Mouse (Mus musculus): ENCODE data around the gene Ncf2. TPM values are rescaled to one million over a fixed set of nuclear protein-coding genes. Genes with fewer than 3 reads are reported as not detected.

The Ncf2 gene
- total and polyA plus RNA-seq, 2 experiments from 2014 or later: 1.8 to 3.7 TPM

DNA sequence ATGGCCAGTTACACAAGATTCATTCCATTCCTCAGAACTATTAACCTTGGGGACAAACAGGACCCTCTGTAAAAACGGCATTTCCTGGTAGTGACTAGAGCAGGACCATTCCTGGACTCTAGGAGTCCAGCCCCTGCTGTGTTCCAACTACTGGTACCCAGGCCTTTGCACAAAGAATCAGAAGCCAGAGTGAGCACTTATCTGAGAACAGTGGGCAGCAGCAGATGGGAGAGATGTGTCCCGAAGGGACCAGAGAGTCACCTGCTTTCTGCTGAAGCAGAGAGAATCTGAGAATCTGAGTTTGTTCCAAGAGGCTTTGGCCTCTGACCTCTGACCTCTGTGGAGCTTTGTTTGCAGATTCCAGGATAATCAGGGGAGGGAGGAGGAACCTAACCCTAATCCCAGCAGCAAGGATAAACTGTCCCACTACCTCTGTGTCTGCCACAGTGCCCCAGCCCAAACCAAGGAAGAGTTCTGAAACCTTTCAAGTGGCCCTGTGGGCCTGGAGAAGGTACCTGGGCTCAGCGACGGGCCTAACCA is 11.8 kb upstream of the Ncf2 start:
- no peaks in the 10 kb centered on the region for H3K27me3 ChIP-seq (ENCODE audit: insufficient read depth, low read length)
- no peak for TF ChIP-seq CTCF (IDR thresholded peaks at IDR 0.05; ENCODE audit: low read depth)
- ATAC-seq (no peak), DNase-seq (ENCODE audit: low spot score) (no peak)
- H3K36me3 ChIP-seq (ENCODE audit: insufficient read depth, low read length): no peaks in the 10 kb centered on the region
- WGBS: 50% methylated on average over 4 of the region's 4 CpGs
- no peaks in the 10 kb centered on the region for H3K4me1 ChIP-seq (ENCODE audit: insufficient read depth, low read length)
- H3K4me3 ChIP-seq (ENCODE audit: low read length): no peak overlapping the region
- no peak overlapping the region for H3K27ac ChIP-seq
- no peaks in the 10 kb centered on the region for H3K9me3 ChIP-seq (ENCODE audit: low read length)
- no peak overlapping the region for H3K4me2 ChIP-seq (ENCODE audit: low read depth, low read length)
- no peak overlapping the region for H3K9ac ChIP-seq (replicated peaks; ENCODE audit: low read length)

DNA sequence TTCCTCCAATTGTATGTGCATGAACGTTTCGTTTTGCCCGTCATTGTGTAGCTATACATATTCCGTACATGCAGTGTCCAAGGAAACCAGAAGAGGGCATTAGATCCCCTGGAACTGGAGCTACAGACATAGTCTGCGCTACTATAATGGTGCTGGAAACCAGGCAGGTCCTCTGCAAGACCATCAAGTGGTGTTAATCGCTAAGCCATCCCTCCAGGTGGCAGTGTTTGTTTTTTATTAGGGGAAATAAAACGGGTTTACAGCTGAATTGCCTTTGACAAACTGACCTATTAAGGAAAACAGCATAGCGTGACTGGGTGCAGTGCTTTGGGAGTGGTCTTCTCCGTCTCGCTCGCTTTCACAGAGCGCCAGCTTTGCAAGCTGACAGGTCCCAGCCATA is 9.7 kb upstream of the Ncf2 start:
- no peak overlapping the region for H3K4me2 ChIP-seq (ENCODE audit: low read depth, low read length)
- H3K4me3 ChIP-seq (ENCODE audit: low read length): no peak overlapping the region
- peak; percentile 67 for TF ChIP-seq CTCF (IDR thresholded peaks at IDR 0.05; ENCODE audit: low read depth)
- no peaks in the 10 kb centered on the region for H3K27me3 ChIP-seq (ENCODE audit: insufficient read depth, low read length)
- no peaks in the 10 kb centered on the region for H3K36me3 ChIP-seq (ENCODE audit: insufficient read depth, low read length)
- ATAC-seq (peak; percentile 68), DNase-seq (ENCODE audit: low spot score) (peak; percentile 68)
- no peaks in the 10 kb centered on the region for H3K4me1 ChIP-seq (ENCODE audit: insufficient read depth, low read length)
- H3K27ac ChIP-seq: no peak overlapping the region
- no peaks in the 10 kb centered on the region for H3K9me3 ChIP-seq (ENCODE audit: low read length)
- 28% methylated on average over 12 of the region's 12 CpGs for WGBS
- no peak overlapping the region for H3K9ac ChIP-seq (replicated peaks; ENCODE audit: low read length)

DNA sequence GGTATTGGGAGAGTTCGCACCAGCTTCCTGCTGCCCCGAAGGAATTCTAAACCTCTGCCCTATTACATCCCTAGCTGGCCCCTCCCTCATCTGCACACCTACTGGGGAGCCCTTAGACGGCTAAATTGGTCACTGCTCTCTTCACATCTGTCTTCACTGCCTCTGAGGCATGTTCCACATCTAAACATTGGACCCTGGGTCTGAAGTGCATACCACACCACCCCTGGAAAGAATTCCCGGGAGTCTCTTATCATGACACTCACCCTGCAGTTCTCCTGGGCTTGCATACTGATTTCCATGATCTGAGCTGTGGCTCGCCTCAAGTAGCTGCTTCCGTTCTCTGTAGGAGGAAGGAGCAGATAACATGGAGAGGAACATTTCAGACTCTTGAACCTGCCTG is 9.2 kb upstream of the Ncf2 start:
- no peak for DNase-seq (ENCODE audit: low spot score)
- Histone ChIP-seq H3K36me3 (ENCODE audit: insufficient read depth, low read length) (no peaks in the 10 kb centered on the region), H3K27ac (no peak overlapping the region), H3K9ac (replicated peaks; ENCODE audit: low read length) (no peak overlapping the region), H3K4me1 (ENCODE audit: insufficient read depth, low read length) (no peaks in the 10 kb centered on the region), H3K4me2 (ENCODE audit: low read depth, low read length) (no peak overlapping the region), H3K4me3 (ENCODE audit: low read length) (no peak overlapping the region), H3K27me3 (ENCODE audit: insufficient read depth, low read length) (no peaks in the 10 kb centered on the region), H3K9me3 (ENCODE audit: low read length) (no peaks in the 10 kb centered on the region)
- WGBS: 25% methylated on average over 6 of the region's 6 CpGs
- no peak for TF ChIP-seq CTCF (IDR thresholded peaks at IDR 0.05; ENCODE audit: low read depth)
- no peak for ATAC-seq

DNA sequence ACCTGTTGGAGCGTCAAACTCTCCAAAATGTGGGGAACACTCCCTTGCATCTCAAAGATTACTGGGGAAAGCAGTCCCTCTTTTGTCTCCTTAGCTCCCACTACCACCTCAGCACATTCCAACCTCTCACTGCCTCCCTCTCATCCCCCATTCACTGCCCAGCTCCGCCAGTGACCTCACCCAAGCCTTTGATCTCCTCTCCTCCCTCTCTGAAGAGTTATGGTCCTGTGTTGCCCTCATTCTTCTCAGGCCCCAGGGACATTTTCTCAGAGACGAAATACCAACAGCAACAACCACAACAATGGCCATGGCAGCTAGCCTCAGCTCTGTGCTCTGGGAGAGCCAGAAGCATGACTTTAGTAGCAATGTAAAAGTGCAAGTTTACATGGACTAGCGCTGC is 8.7 kb upstream of the Ncf2 start:
- H3K4me3 ChIP-seq (ENCODE audit: low read length): no peak overlapping the region
- no peak overlapping the region for H3K4me2 ChIP-seq (ENCODE audit: low read depth, low read length)
- ATAC-seq (no peak), DNase-seq (ENCODE audit: low spot score) (no peak)
- TF ChIP-seq CTCF (IDR thresholded peaks at IDR 0.05; ENCODE audit: low read depth): no peak
- 40% methylated on average over 4 of the region's 4 CpGs for WGBS
- H3K36me3 ChIP-seq (ENCODE audit: insufficient read depth, low read length): no peaks in the 10 kb centered on the region
- H3K4me1 ChIP-seq (ENCODE audit: insufficient read depth, low read length): no peaks in the 10 kb centered on the region
- no peaks in the 10 kb centered on the region for H3K9me3 ChIP-seq (ENCODE audit: low read length)
- H3K27ac ChIP-seq: no peak overlapping the region
- H3K9ac ChIP-seq (replicated peaks; ENCODE audit: low read length): no peak overlapping the region
- no peaks in the 10 kb centered on the region for H3K27me3 ChIP-seq (ENCODE audit: insufficient read depth, low read length)

DNA sequence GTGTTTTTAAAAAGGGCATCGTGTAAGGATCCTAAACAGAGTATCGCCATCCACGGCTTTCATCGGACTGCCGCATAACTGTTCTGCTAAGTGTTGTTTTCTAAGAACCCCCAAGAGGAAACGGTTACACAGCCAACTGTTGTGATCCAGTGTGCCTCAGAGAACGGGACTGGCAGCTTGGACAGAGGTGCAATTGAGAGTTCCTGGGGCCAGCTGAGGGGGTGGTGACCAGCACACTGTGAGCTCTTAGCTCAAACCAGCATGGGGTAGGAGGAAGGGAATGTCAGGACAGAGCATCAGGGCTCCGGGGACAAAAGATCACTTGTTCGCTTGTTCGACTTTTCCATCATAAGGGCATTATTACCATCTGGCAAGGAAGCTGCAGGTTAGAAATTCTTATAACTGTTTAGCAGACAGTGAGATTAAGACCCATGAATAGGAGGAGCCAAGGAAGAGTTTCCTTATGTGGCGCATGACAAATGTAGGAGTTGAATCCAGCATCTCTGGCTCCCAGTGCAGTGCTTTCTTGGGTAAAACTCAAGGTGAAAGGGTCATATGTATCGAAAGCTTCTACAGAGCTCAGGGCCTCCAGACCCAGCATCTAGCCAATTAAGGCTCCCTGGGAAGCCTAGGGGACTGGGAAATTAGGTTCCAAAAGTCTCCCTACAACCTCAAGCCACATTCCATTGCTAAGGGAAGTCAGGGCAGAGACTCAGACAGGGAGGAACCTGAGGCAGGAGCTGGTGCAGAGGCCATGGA is 7.1 kb upstream of the Ncf2 start:
- ATAC-seq: peak; percentile 83
- H3K4me1 ChIP-seq (ENCODE audit: insufficient read depth, low read length): no peaks in the 10 kb centered on the region
- H3K4me2 ChIP-seq (ENCODE audit: low read depth, low read length): no peak overlapping the region
- H3K27me3 ChIP-seq (ENCODE audit: insufficient read depth, low read length): no peaks in the 10 kb centered on the region
- H3K27ac ChIP-seq: peak overlapping the region; percentile 38; the same call in 1 of the 2 replicates
- DNase-seq (ENCODE audit: low spot score): peak; percentile 59
- no peaks in the 10 kb centered on the region for H3K9me3 ChIP-seq (ENCODE audit: low read length)
- H3K4me3 ChIP-seq (ENCODE audit: low read length): no peak overlapping the region
- TF ChIP-seq CTCF (IDR thresholded peaks at IDR 0.05; ENCODE audit: low read depth): no peak
- no peaks in the 10 kb centered on the region for H3K36me3 ChIP-seq (ENCODE audit: insufficient read depth, low read length)
- no peak overlapping the region for H3K9ac ChIP-seq (replicated peaks; ENCODE audit: low read length)
- WGBS: 15% methylated on average over 12 of the region's 12 CpGs

DNA sequence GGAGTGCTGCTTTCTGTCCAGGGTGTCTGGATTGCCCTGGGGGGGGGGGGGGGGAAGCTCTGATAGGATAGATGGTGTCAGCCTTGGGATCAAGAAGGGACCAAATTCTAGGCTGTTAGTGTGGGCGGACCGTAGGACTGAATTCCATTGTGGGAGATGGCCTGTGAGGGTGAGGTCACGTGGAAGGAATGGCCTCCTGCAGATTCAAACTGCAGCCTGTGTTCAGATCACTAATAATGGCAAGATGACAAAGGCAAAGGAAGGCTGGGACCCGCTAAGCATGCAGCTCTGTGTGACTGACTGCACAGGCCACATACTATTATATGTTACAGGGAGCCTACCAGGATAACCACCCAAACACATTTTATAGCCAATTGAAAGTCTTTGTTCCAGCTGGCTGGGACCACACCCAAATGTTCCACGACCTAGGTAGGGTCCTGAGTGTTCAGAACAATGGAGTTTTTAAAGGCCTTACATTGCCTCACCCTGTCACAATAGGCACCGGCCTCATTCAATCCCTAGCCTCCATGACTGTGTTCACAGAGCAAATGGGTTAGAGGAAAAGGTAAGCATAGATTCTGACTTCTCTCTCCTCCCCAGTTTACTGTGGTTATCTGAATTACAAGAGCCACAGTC is 6.4 kb upstream of the Ncf2 start:
- Histone ChIP-seq H3K36me3 (ENCODE audit: insufficient read depth, low read length) (no peaks in the 10 kb centered on the region), H3K4me1 (ENCODE audit: insufficient read depth, low read length) (no peaks in the 10 kb centered on the region), H3K9ac (replicated peaks; ENCODE audit: low read length) (no peak overlapping the region), H3K27ac (peak overlapping the region; percentile 38; the same call in 1 of the 2 replicates), H3K9me3 (ENCODE audit: low read length) (no peaks in the 10 kb centered on the region), H3K4me3 (ENCODE audit: low read length) (no peak overlapping the region), H3K27me3 (ENCODE audit: insufficient read depth, low read length) (no peaks in the 10 kb centered on the region), H3K4me2 (ENCODE audit: low read depth, low read length) (no peak overlapping the region)
- ATAC-seq: no peak
- no peak for TF ChIP-seq CTCF (IDR thresholded peaks at IDR 0.05; ENCODE audit: low read depth)
- DNase-seq (ENCODE audit: low spot score): no peak
- 32% methylated on average over 6 of the region's 6 CpGs for WGBS
